Mouse (Mus musculus) MEL (cell line): ENCODE data around the gene Ung. TPM values are rescaled to one million over a fixed set of nuclear protein-coding genes. Genes with fewer than 3 reads are reported as not detected.

Source experiments
- DNase-seq: peaks from one replicate; pipeline ENCODE4 v3.0.0; 2011; ENCODE audit warnings: low read depth, low spot score
- H3K27ac ChIP-seq: 2 replicates; pipeline ENCODE4 v1.5.1; 2012; ENCODE audit warnings: low read depth, mild to moderate bottlenecking, control low read depth, low read length, moderate library complexity; ENCODE audit not compliant: control insufficient read depth
- H3K27me3 ChIP-seq, 2 experiments: fragments of 150-350 bp in 1 of 2; sonication (generic) in 1 of 2; 2 replicates each; pipeline ENCODE4 v1.6.1; 2012; ENCODE audit warnings: low read length in 2 of 2, mild to moderate bottlenecking in 2 of 2, improper control_type of control experiment in 1 of 2, moderate library complexity in 1 of 2; ENCODE audit not compliant: insufficient read depth in 2 of 2, control insufficient read depth in 1 of 2
- H3K36me3 ChIP-seq, 2 experiments: 2 replicates each; pipeline ENCODE4 v1.6.1; 2012 to 2014; ENCODE audit warnings: low read length in 2 of 2, improper control_type of control experiment in 1 of 2, inconsistent platforms in 1 of 2, mild to moderate bottlenecking in 1 of 2; ENCODE audit not compliant: insufficient read depth in 2 of 2, control insufficient read depth in 1 of 2
- H3K4me1 ChIP-seq, 2 experiments: fragments of 150-350 bp in 1 of 2; sonication (generic) in 1 of 2; 2 replicates each; pipeline ENCODE4 v1.6.1; 2012; ENCODE audit warnings: low read length in 2 of 2, improper control_type of control experiment in 1 of 2, mild to moderate bottlenecking in 1 of 2; ENCODE audit not compliant: insufficient read depth in 2 of 2, control insufficient read depth in 1 of 2
- H3K4me3 ChIP-seq, 2 experiments: fragments of 150-350 bp in 1 of 2; sonication (generic) in 1 of 2; 2 replicates each; pipeline ENCODE4 v1.5.1; 2012; ENCODE audit warnings: low read depth in 2 of 2, low read length in 2 of 2, mild to moderate bottlenecking in 2 of 2, moderate library complexity in 2 of 2, control low read depth in 1 of 2, improper control_type of control experiment in 1 of 2; ENCODE audit not compliant: control insufficient read depth in 1 of 2, insufficient read depth in 1 of 2
- H3K79me2 ChIP-seq: 2 replicates; pipeline ENCODE4 v1.6.1; 2012; ENCODE audit warnings: mild to moderate bottlenecking, low read length, moderate library complexity; ENCODE audit not compliant: control insufficient read depth, poor library complexity, insufficient read depth
- H3K9ac ChIP-seq: 2 replicates; pipeline ENCODE4 v1.6.1; 2012; ENCODE audit warnings: low read depth, mild to moderate bottlenecking, control low read depth, low read length, moderate library complexity; ENCODE audit not compliant: control insufficient read depth, poor library complexity, severe bottlenecking
- H3K9me3 ChIP-seq: fragments of 150-350 bp; sonication (generic); replicated peaks from 2 replicates; pipeline ENCODE4 v1.6.1; 2012; ENCODE audit warnings: mild to moderate bottlenecking, low read length, improper control_type of control experiment, moderate library complexity; ENCODE audit not compliant: insufficient read depth
- CHD1 ChIP-seq: IDR thresholded peaks from 2 replicates; pipeline ENCODE4 v1.6.1; 2012; ENCODE audit warnings: low read depth, mild to moderate bottlenecking, inconsistent platforms, low read length, improper control_type of control experiment
- CHD2 ChIP-seq: IDR thresholded peaks from 2 replicates; pipeline ENCODE4 v1.6.1; 2011; ENCODE audit warnings: low read length, improper control_type of control experiment
- E2F4 ChIP-seq: IDR thresholded peaks from 2 replicates; pipeline ENCODE4 v1.6.1; 2011; ENCODE audit warnings: low read depth, low read length, improper control_type of control experiment, borderline replicate concordance
- EP300 ChIP-seq, 2 experiments: IDR thresholded peaks; 2 replicates each; pipeline ENCODE4 v1.6.1; 2011; ENCODE audit warnings: improper control_type of control experiment in 2 of 2, low read length in 2 of 2, low read depth in 1 of 2, mild to moderate bottlenecking in 1 of 2
- ETS1 ChIP-seq: IDR thresholded peaks from 2 replicates; pipeline ENCODE4 v1.6.1; 2012; ENCODE audit warnings: low read depth, mild to moderate bottlenecking, inconsistent platforms, low read length, improper control_type of control experiment, moderate library complexity
- GABPA ChIP-seq: IDR thresholded peaks from 2 replicates; pipeline ENCODE4 v1.6.1; 2012; ENCODE audit warnings: low read depth, mild to moderate bottlenecking, inconsistent platforms, low read length, improper control_type of control experiment, moderate library complexity
- HCFC1 ChIP-seq: IDR thresholded peaks from 2 replicates; pipeline ENCODE4 v1.6.1; 2012; ENCODE audit warnings: low read depth, mild to moderate bottlenecking, inconsistent platforms, low read length, improper control_type of control experiment, moderate library complexity
- KAT2A ChIP-seq: conservative IDR thresholded peaks from 2 replicates; pipeline ENCODE4 v1.6.1; 2012; ENCODE audit warnings: low read depth, low read length, improper control_type of control experiment, inconsistent platforms
- MAFK ChIP-seq: IDR thresholded peaks from 2 replicates; pipeline ENCODE4 v1.6.1; 2011; ENCODE audit warnings: low read depth, mild to moderate bottlenecking, low read length, improper control_type of control experiment, borderline replicate concordance
- MEF2A ChIP-seq: IDR thresholded peaks from 2 replicates; pipeline ENCODE4 v1.6.1; 2014; ENCODE audit warnings: low read depth, mild to moderate bottlenecking, inconsistent platforms, low read length, improper control_type of control experiment; ENCODE audit not compliant: poor library complexity, insufficient replicate concordance, severe bottlenecking; ENCODE audit errors: extremely low read depth
- MXI1 ChIP-seq: IDR thresholded peaks from 2 replicates; pipeline ENCODE4 v1.6.1; 2011; ENCODE audit warnings: mild to moderate bottlenecking, low read depth, low read length, improper control_type of control experiment
- MYB ChIP-seq: IDR thresholded peaks from 2 replicates; pipeline ENCODE4 v1.6.1; 2011; ENCODE audit warnings: mild to moderate bottlenecking, low read depth, low read length, improper control_type of control experiment
- MYC ChIP-seq: IDR thresholded peaks from 2 replicates; pipeline ENCODE4 v1.6.1; 2011; ENCODE audit warnings: low read depth, mild to moderate bottlenecking, low read length, improper control_type of control experiment, moderate library complexity
- NELFE ChIP-seq: IDR thresholded peaks from 2 replicates; pipeline ENCODE4 v1.6.1; 2011; ENCODE audit warnings: low read depth, low read length, improper control_type of control experiment
- POLR2A ChIP-seq, 2 experiments: IDR thresholded peaks; 2 replicates each; pipeline ENCODE4 v1.6.1; 2011 to 2012; ENCODE audit warnings: low read length in 2 of 2, mild to moderate bottlenecking in 2 of 2, control low read depth in 1 of 2, improper control_type of control experiment in 1 of 2, low read depth in 1 of 2, moderate library complexity in 1 of 2; ENCODE audit not compliant: control insufficient read depth in 1 of 2, insufficient read depth in 1 of 2, poor library complexity in 1 of 2
- POLR2AphosphoS2 ChIP-seq: IDR thresholded peaks from 2 replicates; pipeline ENCODE4 v1.6.1; 2011; ENCODE audit warnings: low read length, improper control_type of control experiment
- POLR2AphosphoS5 ChIP-seq: IDR thresholded peaks from 2 replicates; pipeline ENCODE4 v1.6.1; 2012; ENCODE audit warnings: low read depth, borderline replicate concordance, mild to moderate bottlenecking, inconsistent platforms, low read length, moderate library complexity, mixed read lengths
- RAD21 ChIP-seq: IDR thresholded peaks from 2 replicates; pipeline ENCODE4 v1.6.1; 2011; ENCODE audit warnings: mild to moderate bottlenecking, low read depth, low read length, improper control_type of control experiment
- RCOR1 ChIP-seq: IDR thresholded peaks from 2 replicates; pipeline ENCODE4 v1.6.1; 2012; ENCODE audit warnings: low read depth, mild to moderate bottlenecking, inconsistent platforms, low read length, improper control_type of control experiment
- TAL1 ChIP-seq: IDR thresholded peaks from 2 replicates; pipeline ENCODE4 v1.6.1; 2012; ENCODE audit warnings: mild to moderate bottlenecking, inconsistent platforms, low read length, moderate library complexity, mixed read lengths
- USF1 ChIP-seq: IDR thresholded peaks from 2 replicates; pipeline ENCODE4 v1.6.1; 2014; ENCODE audit warnings: low read depth, mild to moderate bottlenecking, inconsistent platforms, low read length, improper control_type of control experiment, moderate library complexity
- ZKSCAN1 ChIP-seq: IDR thresholded peaks from 2 replicates; pipeline ENCODE4 v1.6.1; 2012; ENCODE audit warnings: low read depth, mild to moderate bottlenecking, inconsistent platforms, low read length, improper control_type of control experiment, moderate library complexity
- ZMIZ1 ChIP-seq: IDR thresholded peaks from 2 replicates; pipeline ENCODE4 v1.6.1; 2012; ENCODE audit warnings: low read depth, mild to moderate bottlenecking, inconsistent platforms, low read length, improper control_type of control experiment, moderate library complexity
- polyA plus RNA-seq, 2 experiments: library from polyadenylated mRNA; stranded (reverse) in 1 of 2; unstranded in 1 of 2; fragments of >175 nt in 1 of 2; fragments of >200 nt in 1 of 2; gene quantifications; 2 replicates each; pipeline versions ENCODE4 v1.2.1 to v1.2.4; 2012; ENCODE audit warnings: low replicate concordance in 2 of 2, low read depth in 1 of 2; ENCODE audit not compliant: insufficient read length in 2 of 2, insufficient read depth in 1 of 2, missing spikeins in 1 of 2
- total RNA-seq: library from RNA; depleted of rRNA; stranded (reverse); fragments of 300-350 nt; gene quantifications from 2 replicates; pipeline ENCODE4 v1.2.3, GENCODE M21; 2012

Gene Ung
- total and polyA plus RNA-seq, 3 experiments = 22.1 to 62.2 TPM; not detected in 1

DNA sequence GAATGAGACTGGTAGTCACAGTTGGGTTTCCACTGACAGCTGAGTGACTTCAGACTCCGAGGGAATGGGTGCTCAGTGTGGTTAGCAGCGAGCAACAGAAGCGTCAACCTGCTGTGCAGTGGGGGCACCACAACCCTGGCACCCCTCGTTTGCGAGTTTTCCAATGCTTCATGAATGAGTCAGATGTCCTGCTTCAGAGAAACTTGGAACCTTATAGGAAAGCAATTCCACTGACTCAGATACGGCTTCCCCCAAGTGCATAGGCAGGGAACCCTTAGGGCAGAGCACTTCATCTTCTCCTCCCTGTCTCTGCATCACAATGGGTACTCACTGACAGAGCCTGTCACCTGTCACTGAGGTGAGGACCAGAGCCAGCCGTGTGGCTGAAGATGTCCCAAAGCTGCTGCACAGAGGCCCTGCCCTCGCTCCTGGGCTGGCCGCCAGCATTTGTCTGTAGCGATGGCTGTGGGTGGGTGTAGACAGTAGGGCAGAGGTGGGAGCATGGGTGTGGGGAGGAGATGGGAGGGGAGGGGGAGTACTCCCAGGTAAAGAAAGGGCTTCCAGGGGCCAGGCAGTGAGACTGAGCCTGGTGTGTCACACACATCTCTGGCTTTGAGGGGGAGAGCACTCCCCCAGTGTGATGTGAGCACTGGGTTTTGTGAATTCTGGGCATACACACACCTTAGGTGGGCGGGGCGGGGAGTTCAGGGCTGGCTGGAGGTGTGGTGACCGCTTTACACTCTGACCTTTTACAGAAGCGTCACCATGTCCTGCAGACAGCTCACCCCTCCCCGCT lies 7.5 kb downstream of the Ung start:
- Histone ChIP-seq H3K79me2 (no peaks in the 10 kb centered on the region), H3K4me3 (no peak overlapping the region), H3K27ac (no peak overlapping the region), H3K27me3 (no peaks in the 10 kb centered on the region), H3K4me1 (peaks cover 8 to 16% of the 10 kb centered on the region in 2 experiments), H3K9me3 (no peaks in the 10 kb centered on the region), H3K36me3 (peaks cover 0 to 11% of the 10 kb centered on the region in 2 experiments; a peak in 2 of 4 replicates), H3K9ac (no peak overlapping the region)
- TF ChIP-seq KAT2A (no peak), POLR2AphosphoS2 (no peak), MAFK (no peak), POLR2A (IDR thresholded peaks at IDR 0.05; ENCODE audit: control insufficient read depth in 1 of 2, insufficient read depth in 1 of 2, low read depth in 1 of 2, low read length in 2 of 2, poor library complexity in 1 of 2) (no peak), MEF2A (no peak), CHD2 (no peak), USF1 (no peak), HCFC1 (no peak), GABPA (no peak), RCOR1 (no peak), ETS1 (no peak), TAL1 (no peak), ZKSCAN1 (no peak), MYB (no peak)
- no peak for DNase-seq

DNA sequence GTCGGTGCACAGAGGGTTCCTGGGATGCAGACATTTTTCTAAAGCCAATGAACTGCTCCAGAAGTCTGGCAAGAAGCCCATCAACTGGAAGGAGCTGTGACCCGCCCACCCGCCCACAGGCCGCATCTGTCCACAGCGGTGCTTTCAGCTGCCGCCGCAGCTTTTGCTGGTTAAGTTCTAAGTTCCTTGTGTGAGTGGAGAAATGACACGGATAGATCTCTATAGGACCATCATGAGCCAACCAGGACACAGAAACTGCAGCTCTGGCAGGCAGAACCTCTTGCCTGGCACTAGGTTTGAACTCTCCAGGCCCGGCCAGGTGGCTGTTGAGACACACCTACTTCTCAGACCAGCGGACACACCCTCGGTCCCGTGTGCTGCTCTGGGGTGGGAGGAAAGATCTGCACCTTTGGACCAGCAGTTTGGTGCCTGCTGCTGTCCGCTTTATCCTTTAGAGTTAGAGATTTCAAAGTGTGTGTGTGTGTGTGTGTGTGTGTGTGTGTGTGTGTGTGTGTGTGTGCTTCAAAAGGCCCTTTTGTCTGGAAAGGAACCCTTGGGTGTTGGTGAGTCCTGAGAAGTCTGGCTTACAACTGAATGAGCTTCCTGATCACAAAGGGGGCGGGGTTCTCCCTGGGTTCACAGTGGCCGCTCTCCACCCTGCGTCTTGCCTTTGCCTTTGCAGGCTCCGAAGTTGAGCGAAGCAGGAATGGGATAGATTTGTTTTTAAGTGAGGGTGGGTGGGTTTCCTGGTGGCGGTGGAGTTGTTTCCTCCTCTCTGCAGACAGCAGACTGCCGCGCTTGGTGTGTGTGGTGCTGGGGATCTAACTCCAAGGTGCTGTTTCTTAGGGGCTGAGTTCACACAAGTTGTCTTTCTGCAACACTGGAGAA lies 8.3 kb downstream of the Ung start:
- Histone ChIP-seq H3K9ac (no peak overlapping the region), H3K4me3 (no peak overlapping the region), H3K4me1 (peaks cover 6 to 11% of the 10 kb centered on the region in 2 experiments), H3K79me2 (no peaks in the 10 kb centered on the region), H3K27ac (no peak overlapping the region), H3K36me3 (peaks cover 0 to 8% of the 10 kb centered on the region in 2 experiments; a peak in 2 of 4 replicates), H3K9me3 (no peaks in the 10 kb centered on the region), H3K27me3 (no peaks in the 10 kb centered on the region)
- DNase-seq = no peak
- TF ChIP-seq MYC (no peak), MXI1 (no peak), E2F4 (no peak), POLR2A (IDR thresholded peaks at IDR 0.05; ENCODE audit: control insufficient read depth in 1 of 2, insufficient read depth in 1 of 2, low read depth in 1 of 2, low read length in 2 of 2, poor library complexity in 1 of 2) (no peak), GABPA (no peak), ZMIZ1 (no peak), RAD21 (no peak), MYB (no peak), MEF2A (no peak), POLR2AphosphoS5 (no peak), EP300 (IDR thresholded peaks at IDR 0.05; ENCODE audit: low read depth in 1 of 2, low read length in 2 of 2) (no peak), CHD1 (no peak), NELFE (no peak)
